Mouse (Mus musculus): Measurements from ENCODE around the gene Gtpbp3.
A peak's percentile ranks its signal among the peaks of the same experiment; 100 is the strongest.

Gene Gtpbp3

GRCm38 (mm10) chr8:71470146-71470912, 17.6 kb upstream of the Gtpbp3 start:
- no peak for DNase-seq (ENCODE audit: low spot score)

DNA sequence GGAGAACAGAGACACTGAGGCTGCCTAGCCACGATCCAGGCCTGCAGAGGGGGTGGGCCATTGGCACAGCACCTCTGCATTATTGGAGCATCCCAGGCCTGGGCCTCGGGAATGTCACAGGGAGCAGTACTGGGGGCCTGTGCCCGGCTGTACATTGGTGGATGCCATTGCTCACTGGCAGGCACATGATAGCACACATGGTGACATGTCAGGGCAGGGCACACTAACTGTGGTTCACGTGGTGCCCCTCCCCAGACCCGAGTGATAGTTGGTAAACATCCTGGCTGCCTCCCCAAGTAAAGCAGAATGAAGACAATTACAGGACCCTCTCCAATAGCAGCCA, 17.0 kb upstream of the Gtpbp3 start:
- DNase-seq (ENCODE audit: low spot score), result no peak

DNA sequence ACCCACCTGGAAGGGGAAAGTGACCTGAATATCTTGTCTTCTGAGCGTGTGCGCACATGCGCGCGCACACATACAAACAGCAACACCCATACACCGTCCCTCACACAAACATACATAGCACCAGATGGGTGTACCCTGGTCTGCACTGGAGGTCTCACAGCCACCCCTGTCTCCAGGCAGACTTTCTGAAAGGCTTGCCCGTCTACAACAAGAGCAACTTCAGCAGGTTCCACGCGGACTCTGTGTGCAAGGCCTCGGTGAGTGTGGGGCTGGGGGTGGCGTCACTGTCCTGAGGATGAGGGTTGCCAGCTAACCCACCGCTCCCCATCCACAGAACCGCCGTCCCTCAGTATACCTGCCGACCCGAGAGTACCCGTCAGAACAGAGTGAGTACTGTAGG, 16.0 kb upstream of the Gtpbp3 start:
- DNase-seq (ENCODE audit: low spot score), result no peak

DNA sequence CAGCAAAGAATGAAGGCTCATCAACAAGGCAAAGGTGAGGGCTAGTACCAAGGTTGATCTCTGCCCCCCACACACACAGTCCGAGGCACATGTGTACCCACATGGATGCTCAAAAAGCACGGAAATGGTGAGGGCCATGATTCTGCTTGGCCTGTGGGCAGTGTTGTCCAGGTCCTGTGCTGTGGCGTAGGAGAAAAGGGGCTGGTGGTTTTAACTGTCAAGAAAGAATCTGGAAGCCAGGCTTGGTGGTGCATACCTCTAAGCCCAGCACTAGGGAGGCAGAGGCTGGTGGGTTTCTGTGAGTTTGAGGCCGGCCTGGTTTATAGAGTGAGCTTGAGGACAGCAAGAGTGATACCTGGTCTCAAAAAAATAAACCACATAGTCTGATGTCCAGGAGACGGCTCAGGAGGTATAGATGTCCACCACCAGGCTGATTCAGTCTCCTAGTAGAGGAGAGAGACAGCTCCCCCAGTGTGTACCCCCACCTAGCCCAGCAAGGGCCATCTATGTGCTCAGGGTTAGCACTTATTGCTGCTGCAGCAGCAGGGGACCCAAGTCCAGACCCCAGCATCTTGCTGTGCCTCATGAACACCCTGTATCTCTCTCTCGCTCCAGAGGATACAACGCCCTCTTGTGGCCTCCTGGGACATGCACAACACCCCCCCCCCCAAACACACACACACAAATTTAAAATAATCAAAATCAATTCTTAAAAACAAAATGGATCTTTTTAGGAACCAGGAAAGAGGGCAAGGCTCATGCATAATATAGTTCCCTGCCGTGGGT, 15.1 kb upstream of the Gtpbp3 start:
- DNase-seq (ENCODE audit: low spot score), result no peak

DNA sequence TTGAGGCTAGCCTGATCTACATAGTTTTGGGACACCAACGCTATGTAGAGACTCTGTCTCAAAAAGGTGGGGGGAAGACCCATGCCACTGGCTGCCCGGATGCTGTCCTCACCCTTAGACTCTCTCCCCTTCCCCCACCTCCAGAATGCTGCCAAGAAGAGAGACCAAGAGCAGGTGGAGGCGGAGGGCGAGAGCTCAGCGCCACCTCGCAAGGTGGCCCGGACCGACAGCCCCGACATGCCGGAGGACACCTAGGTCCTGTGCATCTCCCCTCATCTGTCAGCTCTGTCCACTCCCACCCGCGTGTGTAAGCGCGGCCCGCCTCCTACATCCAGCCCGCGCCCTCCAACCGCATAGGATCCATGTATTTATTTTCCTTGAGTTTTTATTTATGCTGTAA, 13.6 kb upstream of the Gtpbp3 start:
- DNase-seq (ENCODE audit: low spot score), result peak; percentile 3

- no peak for DNase-seq (ENCODE audit: low spot score)
Observed at GRCm38 (mm10) chr8:71474785-71475701, 12.9 kb upstream of the Gtpbp3 start.

GRCm38 (mm10) chr8:71475702-71476075, 12.2 kb upstream of the Gtpbp3 start:
- no peak for DNase-seq (ENCODE audit: low spot score)

- peak; percentile 66 for DNase-seq (ENCODE audit: low spot score)
Observed at GRCm38 (mm10) chr8:71476099-71476940, 11.6 kb upstream of the Gtpbp3 start.

GRCm38 (mm10) chr8:71477196-71477845, 10.6 kb upstream of the Gtpbp3 start:
- no peak for DNase-seq (ENCODE audit: low spot score)

GRCm38 (mm10) chr8:71478943-71479342, 9.0 kb upstream of the Gtpbp3 start:
- no peak for DNase-seq (ENCODE audit: low spot score)

DNA sequence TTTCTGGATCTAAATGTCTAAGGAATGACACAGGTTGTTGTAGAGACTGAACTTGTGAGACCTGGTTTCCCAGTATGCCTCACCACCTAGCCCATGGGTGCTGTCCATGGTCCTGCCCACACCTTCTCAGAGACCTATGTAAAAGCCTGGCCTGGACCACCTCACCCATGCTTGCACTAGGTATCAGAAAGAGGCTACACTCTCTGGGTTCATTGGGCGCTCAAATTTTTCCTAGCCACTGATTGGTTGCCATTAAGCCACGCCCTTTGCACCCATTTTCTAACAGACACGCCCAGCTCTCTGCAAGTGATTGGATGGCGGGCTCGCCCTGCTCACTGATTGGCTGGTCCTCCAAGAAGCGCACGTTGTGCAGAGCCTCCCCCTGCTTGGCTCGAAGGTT, 4.0 kb upstream of the Gtpbp3 start:
- no peak for DNase-seq (ENCODE audit: low spot score)

DNA sequence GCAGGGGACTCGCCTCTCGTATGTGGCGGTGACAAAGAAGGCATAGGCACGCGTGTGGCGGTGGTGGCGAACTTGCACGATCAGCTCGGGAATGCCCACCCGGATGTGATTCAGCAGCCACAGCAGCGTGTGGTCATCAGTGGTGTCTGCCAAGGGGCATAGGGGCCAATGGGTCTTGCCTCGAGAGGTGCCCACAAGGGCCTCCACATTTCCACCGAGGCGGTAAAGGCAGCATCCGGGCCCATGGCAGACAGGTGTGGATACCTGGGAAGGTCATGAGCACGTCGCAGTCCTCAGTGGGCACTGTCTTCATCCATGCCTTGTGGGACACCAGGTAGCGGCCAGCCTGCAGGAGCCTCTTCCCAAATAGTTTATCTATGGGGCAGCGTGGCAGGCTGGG, 3.2 kb upstream of the Gtpbp3 start:
- DNase-seq (ENCODE audit: low spot score), result no peak

GRCm38 (mm10) chr8:71485142-71486135, 2.5 kb upstream of the Gtpbp3 start, which contains the start of gene Ano8:
Ano8 (minus strand) TSS chr8:71485963.
- peak; percentile 76 for DNase-seq (ENCODE audit: low spot score)

- DNase-seq (ENCODE audit: low spot score), result no peak
Observed at GRCm38 (mm10) chr8:71486136-71486529, 1.8 kb upstream of the Gtpbp3 start.

DNA sequence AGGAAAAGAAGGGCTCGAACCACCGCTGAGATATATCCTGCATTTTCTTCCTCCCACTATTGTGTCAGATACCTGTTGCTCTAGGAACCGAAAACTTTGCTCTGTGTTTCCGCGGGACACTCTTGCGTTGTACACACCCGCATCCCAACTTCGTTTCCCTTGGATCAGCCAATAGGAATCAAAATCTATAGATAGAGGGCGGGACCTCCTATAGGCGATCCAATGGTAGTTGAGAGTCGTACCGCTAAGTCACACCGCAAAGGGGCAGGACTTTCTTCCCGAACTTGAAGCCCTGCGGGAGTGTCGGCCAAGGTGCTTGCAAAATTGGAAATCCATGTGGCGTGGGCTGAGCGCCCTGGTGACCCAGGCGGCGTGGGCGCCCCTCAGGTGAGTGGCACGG, 551 bp downstream of the Gtpbp3 start:
- DNase-seq (ENCODE audit: low spot score), result peak; percentile 81

DNA sequence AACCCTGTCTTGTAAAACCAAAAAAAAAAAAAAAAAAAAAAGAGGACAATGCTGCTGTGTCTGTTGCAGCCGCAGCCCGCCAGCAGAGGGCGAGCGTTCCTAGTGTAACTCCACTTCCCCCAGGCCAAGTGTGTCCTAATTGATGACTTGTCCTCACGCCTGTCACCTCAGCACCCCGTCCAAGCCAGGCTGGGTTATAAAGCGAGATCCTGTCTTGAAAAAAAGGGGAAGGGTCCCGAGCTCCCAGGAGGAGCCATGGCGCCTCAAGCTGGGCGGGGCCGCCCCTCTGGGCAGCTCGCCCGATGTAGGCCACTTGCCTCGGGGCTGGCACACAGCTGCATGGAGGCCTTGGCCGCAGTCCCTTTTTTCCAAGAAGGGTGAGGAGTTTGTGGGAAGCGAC, 7.1 kb downstream of the Gtpbp3 start:
- peak; percentile 74 for DNase-seq (ENCODE audit: low spot score)

DNA sequence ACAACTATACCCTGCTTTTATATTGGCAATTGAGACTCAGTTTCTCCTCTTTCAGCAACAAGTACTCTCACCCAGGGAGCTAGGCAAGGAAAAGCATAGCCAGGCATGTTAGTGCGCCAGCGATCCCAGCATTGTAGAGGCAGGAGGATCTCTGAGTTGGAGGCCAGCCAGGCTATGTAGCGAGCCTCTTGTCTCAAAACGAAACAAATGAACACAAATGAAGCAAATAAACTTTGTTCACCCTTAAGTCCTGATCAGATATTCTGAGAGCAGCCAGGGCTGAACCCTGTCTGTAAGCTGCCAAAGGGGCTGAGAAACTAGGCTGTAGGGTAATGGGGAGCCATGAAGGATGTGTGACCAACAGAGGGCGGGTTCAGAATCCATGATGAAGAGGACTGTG, 7.9 kb downstream of the Gtpbp3 start:
- DNase-seq (ENCODE audit: low spot score), result no peak

DNA sequence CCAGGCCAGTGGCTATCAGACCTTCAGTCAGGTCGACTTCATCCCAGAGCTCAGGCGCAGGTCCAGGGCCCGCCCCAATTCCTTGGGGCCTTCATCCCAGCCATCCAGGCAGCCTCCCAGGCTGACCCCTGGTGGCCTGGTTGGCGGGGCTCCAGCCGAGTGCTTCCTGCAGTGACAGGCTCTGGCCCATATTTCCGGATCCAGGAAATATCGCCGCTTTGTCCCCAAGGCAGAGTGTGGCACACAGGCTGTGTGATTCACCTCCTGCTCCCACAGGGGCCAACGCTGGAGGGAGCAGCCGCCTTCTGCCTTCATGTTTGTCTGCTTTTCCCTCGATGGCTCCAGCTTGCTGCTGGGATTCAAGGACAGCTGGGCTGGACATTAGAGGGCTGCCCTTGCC, 8.6 kb downstream of the Gtpbp3 start:
- DNase-seq (ENCODE audit: low spot score), result peak; percentile 84

GRCm38 (mm10) chr8:71497077-71497645, 9.3 kb downstream of the Gtpbp3 start:
- no peak for DNase-seq (ENCODE audit: low spot score)
